Mouse (Mus musculus) megakaryocyte, embryonic 14.5 days (primary cell): ENCODE data around the gene Pccb.

Experiments
- FLI1 ChIP-seq: IDR thresholded peaks from 2 replicates; pipeline ENCODE4 v1.6.1; 2012; ENCODE audit warnings: low read length, inconsistent platforms, mixed read lengths
- GATA1 ChIP-seq: IDR thresholded peaks from 3 replicates; pipeline ENCODE4 v1.6.1; 2012; ENCODE audit warnings: mixed read lengths, low read length, inconsistent platforms, borderline replicate concordance

- TF ChIP-seq GATA1 (no peak), FLI1 (no peak)
Observed at GRCm38 (mm10) chr9:101073041-101073986, 38.6 kb upstream of the Pccb start.
